Mouse (Mus musculus) lung, embryonic 14.5 days (tissue): ENCODE data around the gene Phf12. TPM values are rescaled to one million over a fixed set of nuclear protein-coding genes. Genes with fewer than 3 reads are reported as not detected.
A peak's percentile ranks its signal among the peaks of the same experiment; 100 is the strongest.

Source experiments
- ATAC-seq: fragments of 200-750 bp; cut with Nextera tagmentation; 2 replicates; pipeline ENCODE4 v1.8.0; 2017; ENCODE audit warnings: mild to moderate bottlenecking, moderate TSS enrichment, moderate library complexity; ENCODE audit not compliant: insufficient read depth
- DNase-seq: peaks from one replicate; pipeline ENCODE4 v3.0.0-alpha.2; 2015
- H3K27ac ChIP-seq: fragments of 300-500 bp; sonication (generic); 2 replicates; pipeline ENCODE4 v1.5.1; 2014; ENCODE audit warnings: low read depth, mild to moderate bottlenecking, moderate library complexity
- H3K27me3 ChIP-seq: fragments of 300-500 bp; sonication (generic); 2 replicates; pipeline ENCODE4 v1.6.1; 2014; ENCODE audit warnings: low read length, control low read depth; ENCODE audit not compliant: insufficient read depth
- H3K36me3 ChIP-seq: fragments of 300-500 bp; sonication (generic); 2 replicates; pipeline ENCODE4 v1.6.1; 2014; ENCODE audit warnings: control low read depth; ENCODE audit not compliant: insufficient read depth
- H3K4me1 ChIP-seq: fragments of 300-500 bp; sonication (generic); 2 replicates; pipeline ENCODE4 v1.6.1; 2014; ENCODE audit warnings: antibody characterized with exemption, control low read depth; ENCODE audit not compliant: insufficient read depth
- H3K4me2 ChIP-seq: fragments of 300-500 bp; sonication (generic); 2 replicates; pipeline ENCODE4 v1.6.1; 2014; ENCODE audit warnings: mild to moderate bottlenecking
- H3K4me3 ChIP-seq: fragments of 300-500 bp; sonication (generic); 2 replicates; pipeline ENCODE4 v1.5.1; 2014; ENCODE audit warnings: low read depth, low read length
- H3K9ac ChIP-seq: fragments of 300-500 bp; sonication (generic); 2 replicates; pipeline ENCODE4 v1.6.1; 2014
- H3K9me3 ChIP-seq: fragments of 300-500 bp; sonication (generic); 2 replicates; pipeline ENCODE4 v1.6.1; 2016; ENCODE audit warnings: low read depth, low read length, control low read depth
- CTCF ChIP-seq: IDR thresholded peaks from 2 replicates; pipeline ENCODE4 v1.5.1; 2016; ENCODE audit warnings: antibody characterized with exemption, low read depth
- WGBS: fragments of 180-500 bp; shearing (Covaris S2); extraction: QIAGEN DNeasy Blood & Tissue Kit; methylation state at CpG from one replicate; pipeline ENCODE4 v1.1.7; 2014; 5-methylcytosine and 5-hydroxymethylcytosine counted together
- polyA plus RNA-seq: library from polyadenylated mRNA; unstranded; fragments of >200 nt; fragmentation: Nextera tagmentation; extraction: Ambion mirVana; gene quantifications from 2 replicates; pipeline ENCODE4 v1.2.1, GENCODE M21; 2014

The Phf12 gene
- polyA plus RNA-seq, 1 experiment from 2014 or later = 20.6 TPM

GRCm38 (mm10) chr11:78066641-78067040 lies 84.1 kb downstream of the Phf12 start:
- Histone ChIP-seq H3K4me2 (no peak overlapping the region), H3K36me3 (no peaks in the 10 kb centered on the region), H3K4me3 (no peak overlapping the region), H3K9ac (no peak overlapping the region), H3K27me3 (no peaks in the 10 kb centered on the region), H3K9me3 (no peaks in the 10 kb centered on the region), H3K4me1 (no peaks in the 10 kb centered on the region), H3K27ac (no peak overlapping the region)
- 66% methylated on average over 2 of the region's 2 CpGs for WGBS
- no peak for TF ChIP-seq CTCF
- DNase-seq (no peak), ATAC-seq (no peak)

DNA sequence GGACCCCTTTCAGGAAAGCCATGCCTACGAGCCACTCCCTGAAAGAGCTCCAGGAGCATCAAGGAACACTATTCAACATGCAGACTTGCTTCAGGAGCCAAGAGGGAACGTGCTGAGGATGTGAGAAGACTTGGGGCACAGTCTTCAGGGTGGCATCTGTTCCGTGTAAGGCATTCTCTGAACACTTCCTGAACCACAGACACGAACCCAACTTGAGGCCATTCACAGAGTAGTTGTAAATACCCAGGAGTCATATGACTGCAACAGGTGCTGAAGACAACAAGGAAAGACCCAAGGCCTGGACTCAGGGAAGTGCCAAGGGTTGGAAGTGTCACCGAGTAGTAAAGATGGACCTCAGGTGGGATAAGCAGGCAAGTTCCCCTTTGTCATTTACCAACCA lies 85.0 kb downstream of the Phf12 start:
- Histone ChIP-seq H3K27ac (no peak overlapping the region; the same call in 1 of the 2 replicates), H3K27me3 (no peaks in the 10 kb centered on the region), H3K36me3 (0 out of 2 replicates have a peak, but pooled peaks cover 7% of the 10 kb centered on the region), H3K9ac (no peak overlapping the region), H3K4me2 (no peak overlapping the region), H3K4me3 (no peak overlapping the region), H3K9me3 (no peaks in the 10 kb centered on the region), H3K4me1 (no peaks in the 10 kb centered on the region)
- no peak for DNase-seq
- WGBS = 60% methylated on average over 5 of the region's 5 CpGs
- no peak for ATAC-seq
- TF ChIP-seq CTCF = no peak

DNA sequence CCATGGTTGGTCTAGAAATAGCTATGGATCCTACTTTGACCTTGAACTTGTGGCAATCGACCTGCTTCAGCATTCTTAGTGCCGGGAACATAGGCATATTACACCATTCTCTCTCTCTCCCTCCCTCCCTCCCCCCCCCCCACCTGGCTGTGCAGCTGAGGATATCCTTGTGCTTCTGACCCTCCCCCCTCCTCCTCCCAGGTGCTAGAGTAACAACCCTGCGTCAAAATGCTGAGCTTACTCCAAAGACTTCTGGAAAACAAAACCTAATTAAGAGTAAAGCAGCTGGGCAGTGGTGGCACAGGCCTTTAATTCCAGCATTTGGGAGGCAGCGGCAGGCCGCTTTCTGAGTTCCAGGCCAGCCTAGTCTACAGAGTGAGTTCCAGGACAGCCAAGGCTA lies 86.6 kb downstream of the Phf12 start:
- DNase-seq (no peak), ATAC-seq (no peak)
- peaks cover 23% of the 10 kb centered on the region for H3K36me3 ChIP-seq
- 73% methylated on average over 5 of the region's 5 CpGs for whole genome bisulfite sequencing
- no peak overlapping the region for H3K4me3 ChIP-seq
- H3K4me2 ChIP-seq = no peak overlapping the region; the same call in 1 of the 2 replicates
- no peaks in the 10 kb centered on the region for H3K4me1 ChIP-seq
- H3K9ac ChIP-seq = no peak overlapping the region
- no peaks in the 10 kb centered on the region for H3K27me3 ChIP-seq
- TF ChIP-seq CTCF = no peak
- no peak overlapping the region for H3K27ac ChIP-seq
- no peaks in the 10 kb centered on the region for H3K9me3 ChIP-seq

DNA sequence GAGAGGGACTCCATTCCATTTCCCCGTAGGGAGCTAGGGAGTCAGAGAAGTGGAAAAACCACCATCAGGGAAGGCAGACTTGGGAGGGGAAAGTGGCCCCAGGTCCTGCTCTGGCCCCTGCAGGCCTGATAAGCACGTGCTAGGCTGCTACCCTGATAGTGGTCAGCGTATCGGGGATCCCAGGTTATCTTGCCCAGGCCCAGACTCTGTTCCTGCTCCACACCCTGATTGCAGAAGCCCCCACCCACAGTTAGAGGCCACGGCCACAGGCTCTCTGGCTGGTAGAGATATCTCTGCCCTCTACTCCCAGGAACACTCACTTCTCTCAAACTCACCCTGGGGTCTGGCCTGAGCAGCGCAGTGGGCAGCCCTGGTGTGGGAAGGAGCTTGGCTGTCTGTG lies 87.1 kb downstream of the Phf12 start:
- H3K27ac ChIP-seq = no peak overlapping the region; the same call in 1 of the 2 replicates
- H3K9ac ChIP-seq = no peak overlapping the region
- no peaks in the 10 kb centered on the region for H3K9me3 ChIP-seq
- WGBS = 77% methylated on average over 6 of the region's 6 CpGs
- H3K4me2 ChIP-seq = no peak overlapping the region
- H3K4me3 ChIP-seq = no peak overlapping the region
- no peaks in the 10 kb centered on the region for H3K4me1 ChIP-seq
- ATAC-seq (peak; percentile 66; the same call in 1 of the 2 replicates), DNase-seq (no peak)
- no peak for TF ChIP-seq CTCF
- H3K36me3 ChIP-seq = peaks cover 28% of the 10 kb centered on the region
- no peaks in the 10 kb centered on the region for H3K27me3 ChIP-seq

DNA sequence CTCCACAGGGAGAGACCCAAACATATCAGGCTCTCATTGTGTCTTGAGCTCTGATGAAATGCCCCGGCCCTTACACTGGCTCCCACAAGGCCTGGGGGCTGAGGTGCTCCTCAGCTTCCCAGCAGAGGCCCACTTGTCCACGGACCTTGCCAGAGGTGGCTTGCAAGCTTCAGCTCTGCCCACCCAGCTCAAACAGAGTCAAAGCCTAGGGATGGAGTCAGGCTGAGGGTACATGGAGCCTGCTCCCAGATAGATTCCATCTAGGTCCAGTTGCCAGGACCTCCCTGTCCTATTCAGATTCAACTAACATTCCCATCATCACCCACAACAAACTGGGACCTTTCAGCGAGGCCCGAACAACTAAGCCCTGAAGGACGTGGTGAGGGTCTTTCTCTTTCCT lies 89.4 kb downstream of the Phf12 start:
- Histone ChIP-seq H3K4me1 (no peaks in the 10 kb centered on the region), H3K4me2 (no peak overlapping the region; the same call in 1 of the 2 replicates), H3K9ac (peak overlapping the region; percentile 20; the same call in 1 of the 2 replicates), H3K27ac (peak overlapping the region; percentile 42; the same call in 1 of the 2 replicates), H3K27me3 (no peaks in the 10 kb centered on the region), H3K4me3 (no peak overlapping the region; the same call in 1 of the 2 replicates), H3K36me3 (peaks cover 50% of the 10 kb centered on the region), H3K9me3 (no peaks in the 10 kb centered on the region)
- TF ChIP-seq CTCF = no peak
- DNase-seq (no peak), ATAC-seq (no peak)
- 80% methylated on average over 5 of the region's 5 CpGs for WGBS

GRCm38 (mm10) chr11:78072425-78073130 lies 90.0 kb downstream of the Phf12 start:
- Histone ChIP-seq H3K4me2 (no peak overlapping the region; the same call in 1 of the 2 replicates), H3K9me3 (no peaks in the 10 kb centered on the region), H3K36me3 (peaks cover 56% of the 10 kb centered on the region), H3K4me3 (peak overlapping the region; percentile 14; the same call in 1 of the 2 replicates), H3K27ac (peak overlapping the region; percentile 63), H3K27me3 (no peaks in the 10 kb centered on the region), H3K4me1 (no peaks in the 10 kb centered on the region), H3K9ac (peak overlapping the region; percentile 38; the same call in 1 of the 2 replicates)
- ATAC-seq = no peak
- WGBS = 20% methylated on average over 6 of the region's 6 CpGs
- DNase-seq = peak; percentile 22
- TF ChIP-seq CTCF = no peak

DNA sequence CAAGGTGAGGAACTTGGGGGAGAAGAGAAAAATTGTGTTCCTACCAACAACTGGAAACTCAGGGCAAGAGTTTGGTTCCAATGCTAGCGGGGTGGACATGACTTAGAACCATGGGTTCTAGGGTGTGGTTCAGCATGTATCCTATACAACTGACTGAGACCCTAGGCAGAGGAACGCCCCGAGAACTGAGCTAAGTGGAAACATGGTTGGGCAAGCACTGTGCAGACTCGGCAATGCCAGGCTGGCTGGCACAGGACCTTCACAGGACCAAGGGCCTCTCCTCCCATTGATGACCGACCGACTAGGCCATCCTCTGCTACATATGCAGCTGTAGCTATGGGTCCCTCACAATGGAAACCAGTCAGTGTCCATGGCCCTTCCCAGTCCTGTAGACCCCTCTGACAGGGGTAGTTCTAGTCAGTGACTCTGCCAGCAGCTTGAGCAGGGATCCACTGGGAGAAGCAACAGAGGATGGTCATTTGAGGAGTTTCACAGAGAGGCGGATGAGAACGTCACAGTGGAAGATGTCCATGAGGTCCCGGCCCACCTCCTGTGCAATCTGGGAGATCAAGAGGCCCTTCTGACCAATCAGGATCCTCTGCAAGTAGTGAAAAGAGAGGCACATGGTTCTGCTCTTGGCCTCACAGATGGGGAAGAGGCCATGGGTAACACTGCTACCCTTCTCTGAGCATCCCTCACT lies 91.2 kb downstream of the Phf12 start:
- DNase-seq (no peak), ATAC-seq (peak; percentile 22; the same call in 1 of the 2 replicates)
- Histone ChIP-seq H3K4me1 (no peaks in the 10 kb centered on the region), H3K27ac (no peak overlapping the region; the same call in 1 of the 2 replicates), H3K4me3 (peak overlapping the region; percentile 11; the same call in 1 of the 2 replicates), H3K9me3 (no peaks in the 10 kb centered on the region), H3K27me3 (no peaks in the 10 kb centered on the region), H3K4me2 (no peak overlapping the region), H3K9ac (no peak overlapping the region), H3K36me3 (peaks cover 59% of the 10 kb centered on the region)
- no peak for TF ChIP-seq CTCF
- WGBS = 90% methylated on average over 9 of the region's 9 CpGs
